Mouse (Mus musculus) forebrain, embryonic 13.5 days (tissue): ENCODE measurements around the gene Hist3h2ba. TPM values are rescaled to one million over a fixed set of nuclear protein-coding genes. Genes with fewer than 3 reads are reported as not detected.
A peak's percentile ranks its signal among the peaks of the same experiment; 100 is the strongest.
"Not testable (repeated sequence)": the region's sequence is repeated elsewhere in the genome, so short reads cannot be mapped to it uniquely, and the experiment has no call there.

Experiments used
- ATAC-seq: fragments of 200-750 bp; cut with Nextera tagmentation; 2 replicates; pipeline ENCODE4 v1.8.0; 2017
- H3K27ac ChIP-seq: fragments of 300-500 bp; sonication (generic); 2 replicates; pipeline ENCODE4 v1.5.1; 2015; ENCODE audit warnings: inconsistent platforms, mild to moderate bottlenecking, moderate library complexity
- H3K27me3 ChIP-seq: fragments of 300-500 bp; sonication (generic); 2 replicates; pipeline ENCODE4 v1.6.1; 2015; ENCODE audit warnings: mild to moderate bottlenecking, inconsistent platforms
- H3K36me3 ChIP-seq: fragments of 300-500 bp; sonication (generic); 2 replicates; pipeline ENCODE4 v1.6.1; 2015; ENCODE audit warnings: mild to moderate bottlenecking, inconsistent platforms; ENCODE audit not compliant: poor library complexity, severe bottlenecking
- H3K4me1 ChIP-seq: fragments of 300-500 bp; sonication (generic); 2 replicates; pipeline ENCODE4 v1.6.1; 2015; ENCODE audit warnings: inconsistent platforms
- H3K4me2 ChIP-seq: fragments of 300-500 bp; sonication (generic); 2 replicates; pipeline ENCODE4 v1.6.1; 2015; ENCODE audit warnings: inconsistent platforms, mild to moderate bottlenecking, moderate library complexity
- H3K4me3 ChIP-seq: fragments of 300-500 bp; sonication (generic); 2 replicates; pipeline ENCODE4 v1.5.1; 2015; ENCODE audit warnings: mild to moderate bottlenecking, inconsistent platforms
- H3K9ac ChIP-seq: fragments of 300-500 bp; sonication (generic); 2 replicates; pipeline ENCODE4 v1.6.1; 2015; ENCODE audit warnings: mild to moderate bottlenecking, inconsistent platforms
- H3K9me3 ChIP-seq: fragments of 300-500 bp; sonication (generic); replicated peaks from 2 replicates; pipeline ENCODE4 v1.6.1; 2016; ENCODE audit warnings: inconsistent platforms
- WGBS: fragments of 180-500 bp; shearing (Covaris S2); methylation state at CpG from one replicate; pipeline ENCODE4 v1.1.7; 2015; 5-methylcytosine and 5-hydroxymethylcytosine counted together
- polyA plus RNA-seq: library from polyadenylated mRNA; unstranded; fragments of >200 nt; fragmentation: Nextera tagmentation; extraction: Ambion mirVana; gene quantifications from 2 replicates; pipeline ENCODE4 v1.2.1, GENCODE M21; 2015

Gene Hist3h2ba
- polyA plus RNA-seq, 1 experiment from 2014 or later, result 321 TPM

DNA sequence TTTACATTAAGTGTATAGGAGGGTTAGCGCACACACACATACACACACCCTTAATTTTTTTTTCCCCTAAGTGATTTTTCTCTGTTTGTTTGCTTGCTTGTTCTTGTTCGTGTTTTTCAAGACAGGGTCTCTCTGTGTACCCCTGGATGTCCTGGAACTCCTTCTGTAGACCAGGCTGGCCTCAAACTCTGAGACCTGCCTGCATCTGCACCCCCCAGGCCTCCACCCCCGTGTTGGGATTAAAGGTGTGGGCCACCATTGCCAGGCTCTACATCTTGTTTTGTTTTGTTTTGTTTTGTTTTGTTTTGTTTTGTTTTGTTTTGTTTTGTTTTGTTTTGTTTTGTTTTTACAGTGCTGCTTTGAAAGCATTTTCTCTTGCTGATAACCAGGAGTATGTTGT is 1.4 kb upstream of the Hist3h2ba start:
- peak overlapping the region; percentile 70 for H3K4me2 ChIP-seq
- H3K36me3 ChIP-seq, result no peaks in the 10 kb centered on the region
- 83% methylated on average over 3 of the region's 3 CpGs for WGBS
- H3K4me3 ChIP-seq, result peak overlapping the region; percentile 70; the same call in 1 of the 2 replicates
- peak overlapping the region; percentile 73 for H3K9ac ChIP-seq
- H3K27me3 ChIP-seq, result no peaks in the 10 kb centered on the region
- H3K27ac ChIP-seq, result peak overlapping the region; percentile 100
- H3K9me3 ChIP-seq, result no peaks in the 10 kb centered on the region
- peaks cover 31% of the 10 kb centered on the region for H3K4me1 ChIP-seq
- no peak for ATAC-seq

DNA sequence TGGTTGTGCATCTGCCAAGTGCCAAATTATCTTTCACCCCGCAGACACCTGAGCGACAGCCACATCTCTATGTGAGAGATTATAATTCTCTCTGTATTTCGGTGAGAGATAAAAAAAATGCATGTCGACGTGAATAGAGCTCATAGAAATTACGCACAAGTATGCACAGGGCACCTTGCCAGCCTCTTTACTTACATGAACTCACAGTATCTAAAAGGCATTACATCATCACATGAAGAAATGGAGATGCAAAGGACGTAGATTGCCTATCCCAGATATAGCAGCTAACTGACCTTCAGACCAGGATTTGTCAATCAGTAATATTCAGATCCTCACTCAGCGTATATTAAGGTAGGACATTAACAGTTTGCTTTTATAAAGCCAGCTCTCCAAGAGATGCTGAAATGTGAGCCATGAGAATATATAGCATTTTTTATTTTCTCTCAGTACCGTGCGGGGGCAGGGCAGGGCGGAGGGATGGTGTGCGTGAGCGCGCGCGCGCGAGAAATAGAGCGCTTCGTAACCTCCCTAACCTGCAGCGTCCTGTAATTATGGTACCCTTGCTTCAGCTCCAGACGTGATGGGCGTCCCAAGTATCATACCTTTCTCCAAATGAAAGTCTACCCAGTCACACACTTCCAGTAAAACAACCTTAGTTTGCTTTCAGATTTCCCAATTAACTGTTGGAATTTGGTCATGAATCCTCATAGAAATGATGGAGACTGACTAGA is 757 bp upstream of the Hist3h2ba start:
- Histone ChIP-seq H3K9me3 (no peaks in the 10 kb centered on the region), H3K36me3 (no peaks in the 10 kb centered on the region), H3K4me3 (peak overlapping the region; percentile 70), H3K4me2 (peak overlapping the region; percentile 70), H3K27ac (peak overlapping the region; percentile 100), H3K27me3 (no peaks in the 10 kb centered on the region), H3K4me1 (peaks cover 34% of the 10 kb centered on the region), H3K9ac (peak overlapping the region; percentile 73)
- whole genome bisulfite sequencing, result 9% methylated on average over 23 of the region's 23 CpGs
- ATAC-seq, result peak; percentile 67

DNA sequence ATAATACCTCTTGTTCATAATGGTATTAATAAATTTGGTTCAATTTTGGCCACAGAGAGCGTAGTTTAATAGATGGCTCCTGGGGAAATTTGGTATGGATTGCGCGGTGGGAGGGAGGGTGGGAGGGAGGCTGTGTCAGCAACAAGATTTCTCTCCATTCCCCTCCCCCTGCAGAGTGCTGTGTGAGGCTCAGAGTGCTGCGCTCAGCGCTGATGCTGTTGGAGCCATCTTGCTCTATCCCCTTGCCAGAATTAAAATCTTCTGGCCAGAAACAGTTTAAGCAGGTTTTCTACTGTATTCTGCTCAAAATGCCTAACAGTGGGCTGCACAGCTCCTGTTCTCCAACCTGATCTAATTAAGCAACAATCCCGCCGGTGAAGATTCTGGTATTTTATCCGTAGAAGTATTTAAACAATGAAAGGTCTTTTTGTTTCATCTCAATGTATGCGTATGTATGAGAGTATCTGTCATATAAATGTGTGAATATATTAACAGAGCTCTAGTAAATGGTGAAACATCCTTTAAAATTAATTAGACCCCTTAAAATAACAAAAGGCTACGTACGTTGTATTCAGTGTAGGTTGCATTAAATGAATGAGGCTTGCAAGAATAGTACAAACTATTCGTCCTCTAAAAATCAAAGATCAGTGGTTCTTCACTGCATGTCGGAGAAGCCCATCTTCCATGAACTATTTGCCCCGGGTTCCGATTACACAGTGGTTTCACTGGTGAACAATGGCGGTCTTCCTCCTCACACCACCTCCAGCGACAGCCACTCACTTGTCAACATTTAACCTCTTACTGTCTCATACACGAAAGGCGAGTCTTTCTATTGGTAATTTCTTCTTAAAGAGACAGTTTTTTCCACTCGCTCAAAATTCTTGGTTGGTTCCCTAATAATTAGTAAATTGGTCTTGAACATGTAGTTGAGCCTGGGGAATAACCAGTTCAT is 1.0 kb downstream of the Hist3h2ba start:
- H3K9me3 ChIP-seq, result no peaks in the 10 kb centered on the region
- WGBS, result 1% methylated on average over 20 of the region's 20 CpGs
- H3K36me3 ChIP-seq, result no peaks in the 10 kb centered on the region

DNA sequence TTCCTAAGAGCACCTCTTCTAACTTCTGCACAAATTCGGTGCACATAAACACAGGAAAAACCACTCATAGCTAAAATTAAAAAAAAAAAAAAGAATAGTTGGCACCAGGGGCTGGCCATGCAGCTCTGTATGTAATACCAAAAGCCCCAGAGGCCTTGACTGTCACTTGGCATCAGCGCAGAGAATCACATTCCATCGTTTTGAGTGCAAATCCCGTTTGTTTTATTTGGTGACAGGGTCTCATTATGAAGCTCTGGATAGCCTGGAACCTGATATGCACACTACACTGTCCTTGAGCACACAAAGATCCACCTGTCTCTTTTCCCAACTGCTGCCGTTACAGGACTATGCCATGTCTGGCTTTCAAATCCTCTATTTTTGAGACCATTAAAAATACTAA is 2.5 kb downstream of the Hist3h2ba start:
- Histone ChIP-seq H3K4me3 (no peak overlapping the region), H3K4me1 (peaks cover 40% of the 10 kb centered on the region), H3K36me3 (no peaks in the 10 kb centered on the region), H3K4me2 (peak overlapping the region; percentile 70), H3K27ac (peak overlapping the region; percentile 100), H3K9ac (peak overlapping the region; percentile 96), H3K27me3 (no peaks in the 10 kb centered on the region), H3K9me3 (no peaks in the 10 kb centered on the region)
- 55% methylated on average over 5 of the region's 5 CpGs for WGBS
- ATAC-seq, result no peak

More for the DNA sequence above, 1.0 kb downstream of the Hist3h2ba start:
- Histone ChIP-seq H3K4me3 (peak overlapping the region; percentile 70), H3K27me3 (no peaks in the 10 kb centered on the region), H3K27ac (peak overlapping the region; percentile 100), H3K4me2 (peak overlapping the region; percentile 70), H3K9ac (peak overlapping the region; percentile 96), H3K4me1 (peaks cover 37% of the 10 kb centered on the region)
- ATAC-seq, result peak; percentile 68

DNA sequence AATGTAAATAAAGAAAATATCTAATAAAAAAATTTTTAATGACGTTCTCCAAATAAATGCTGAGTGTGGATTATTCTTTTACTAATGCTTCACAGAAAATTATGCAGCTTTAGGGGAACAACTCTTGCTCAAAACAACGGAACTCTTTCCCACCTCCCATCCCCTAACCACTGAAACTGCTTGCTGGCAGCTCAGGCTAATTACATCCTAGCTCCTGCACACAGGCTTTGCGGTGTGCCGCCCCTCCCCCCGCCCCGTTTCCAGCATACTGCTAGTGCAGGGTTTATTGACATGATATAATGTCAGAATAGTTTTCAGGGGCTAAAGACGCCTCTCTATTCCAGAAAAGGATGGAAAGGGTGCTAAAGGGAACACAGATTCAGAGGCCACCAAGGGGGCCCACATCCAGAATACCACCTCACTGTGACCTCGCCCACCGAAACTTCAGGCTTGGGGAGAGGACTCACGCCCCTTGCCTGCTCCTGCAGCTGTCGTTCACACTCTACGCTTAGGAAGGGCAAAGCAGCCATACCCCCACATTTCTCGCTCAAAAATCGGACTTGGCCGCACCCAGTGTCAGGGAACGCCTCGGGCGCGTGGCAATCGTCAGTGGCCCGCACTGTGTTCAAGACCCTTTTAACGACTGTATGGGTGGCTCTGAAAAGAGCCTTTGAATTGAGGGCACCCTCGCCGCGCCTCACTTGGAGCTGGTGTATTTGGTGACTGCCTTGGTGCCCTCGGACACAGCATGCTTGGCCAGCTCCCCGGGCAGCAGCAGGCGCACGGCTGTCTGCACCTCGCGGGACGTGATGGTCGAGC is 4.8 kb downstream of the Hist3h2ba start:
- Histone ChIP-seq H3K27me3 (no peaks in the 10 kb centered on the region), H3K27ac (peak overlapping the region; percentile 100), H3K36me3 (peaks cover 12% of the 10 kb centered on the region), H3K4me3 (peak overlapping the region; percentile 95), H3K9me3 (no peaks in the 10 kb centered on the region), H3K4me1 (peaks cover 55% of the 10 kb centered on the region), H3K9ac (peak overlapping the region; percentile 97), H3K4me2 (peak overlapping the region; percentile 91)
- under 1% methylated on average over 33 of the region's 33 CpGs for WGBS
- ATAC-seq, result peak; percentile 20

DNA sequence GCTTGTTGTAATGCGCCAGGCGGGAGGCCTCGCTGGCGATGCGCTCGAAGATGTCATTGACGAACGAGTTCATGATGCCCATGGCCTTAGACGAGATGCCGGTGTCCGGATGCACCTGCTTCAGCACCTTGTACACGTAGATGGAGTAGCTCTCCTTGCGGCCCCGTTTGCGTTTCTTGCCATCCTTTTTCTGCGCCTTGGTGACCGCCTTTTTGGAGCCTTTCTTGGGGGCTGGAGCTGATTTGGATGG is 5.4 kb downstream of the Hist3h2ba start:
- WGBS, result 0% methylated on average over 17 of the region's 17 CpGs
- peaks cover 60% of the 10 kb centered on the region for H3K4me1 ChIP-seq
- H3K27ac ChIP-seq, result peak overlapping the region; percentile 100
- peak overlapping the region; percentile 95 for H3K4me3 ChIP-seq
- not testable (repeated sequence) for H3K27me3 ChIP-seq, H3K9me3 ChIP-seq
- H3K9ac ChIP-seq, result peak overlapping the region; percentile 97
- H3K36me3 ChIP-seq, result peaks cover 12% of the 10 kb centered on the region
- ATAC-seq, result peak; percentile 11; the same call in 1 of the 2 replicates
- peak overlapping the region; percentile 91 for H3K4me2 ChIP-seq

DNA sequence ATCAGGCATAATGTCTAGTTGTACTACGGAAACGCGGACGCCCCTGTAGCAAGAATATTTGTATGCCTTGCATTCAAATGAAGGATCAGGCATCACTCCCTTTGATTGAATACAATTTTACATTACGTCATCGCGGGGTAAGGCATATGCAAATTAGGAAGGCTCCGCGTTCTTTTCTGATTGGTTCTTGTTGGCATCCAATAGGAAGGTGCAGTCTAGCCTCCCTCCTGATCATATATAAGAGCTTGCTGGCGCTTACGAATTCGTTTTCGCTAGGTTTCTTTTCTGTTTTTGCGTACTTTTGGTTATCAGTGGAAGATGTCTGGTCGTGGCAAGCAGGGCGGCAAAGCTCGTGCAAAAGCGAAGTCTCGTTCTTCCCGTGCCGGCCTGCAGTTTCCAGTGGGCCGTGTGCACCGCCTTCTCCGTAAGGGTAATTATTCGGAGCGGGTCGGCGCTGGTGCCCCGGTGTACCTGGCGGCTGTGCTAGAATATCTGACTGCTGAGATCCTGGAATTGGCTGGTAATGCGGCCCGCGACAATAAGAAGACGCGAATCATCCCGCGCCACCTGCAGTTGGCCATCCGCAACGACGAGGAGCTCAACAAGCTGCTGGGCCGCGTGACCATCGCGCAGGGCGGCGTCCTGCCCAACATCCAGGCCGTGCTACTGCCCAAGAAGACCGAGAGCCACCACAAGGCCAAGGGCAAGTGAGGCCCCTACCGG is 5.9 kb downstream of the Hist3h2ba start, which contains the start of the genes Hist3h2a and Trim17:
TSS of gene Hist3h2a (plus strand) at position 266 of the 723 bp plus-strand sequence.
TSS of gene Trim17 (plus strand) at position 266 of the 723 bp plus-strand sequence.
- Histone ChIP-seq H3K9ac (peak within 1 kb of the TSS; percentile 100), H3K4me2 (peak within 1 kb of the TSS; percentile 91), H3K27ac (peak within 1 kb of the TSS; percentile 100), H3K9me3 (no peaks in the 10 kb centered on the region), H3K4me3 (peak within 1 kb of the TSS; percentile 95), H3K4me1 (peaks cover 64% of the 10 kb centered on the region), H3K27me3 (no peaks in the 10 kb centered on the region), H3K36me3 (peaks cover 12% of the 10 kb centered on the region)
- under 1% methylated on average over 49 of the region's 49 CpGs for WGBS
- ATAC-seq, result peak; percentile 90

DNA sequence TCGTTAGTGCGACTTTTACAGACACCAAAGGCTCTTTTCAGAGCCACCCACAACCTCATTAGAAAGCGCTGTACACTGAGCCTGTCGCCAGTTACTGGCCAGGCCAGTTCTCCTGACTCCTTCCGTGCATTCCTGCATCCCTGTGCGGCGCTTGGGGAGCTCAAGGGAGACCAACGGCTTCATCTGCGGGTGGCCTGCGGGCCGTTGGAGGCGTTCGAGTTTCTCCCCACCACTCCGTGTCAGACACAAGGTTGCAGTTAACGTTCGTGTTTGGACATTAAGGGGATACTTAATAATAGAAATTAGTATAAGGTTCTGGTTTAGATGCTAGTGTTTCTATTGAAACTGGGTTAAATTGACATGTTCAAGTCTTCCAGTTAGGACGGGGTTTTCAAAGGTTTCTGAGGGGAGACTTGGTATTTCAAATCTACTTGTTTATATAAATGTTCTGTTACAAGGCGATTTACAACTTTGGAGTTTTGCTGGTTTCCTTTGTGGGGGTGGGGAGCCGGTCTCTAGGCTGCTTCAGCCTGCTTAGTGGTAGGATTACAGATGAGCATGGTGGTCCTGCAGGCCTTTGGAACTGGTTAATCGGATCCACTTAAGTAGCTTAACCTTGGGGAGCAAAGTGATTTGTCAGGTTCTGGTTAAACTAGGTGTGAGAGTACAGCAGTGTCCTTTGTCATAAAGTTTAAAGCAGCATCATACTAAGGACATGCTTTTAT is 6.6 kb downstream of the Hist3h2ba start:
- peaks cover 12% of the 10 kb centered on the region for H3K36me3 ChIP-seq
- no peak for ATAC-seq
- peak overlapping the region; percentile 100 for H3K9ac ChIP-seq
- H3K9me3 ChIP-seq, result no peaks in the 10 kb centered on the region
- peak overlapping the region; percentile 100 for H3K27ac ChIP-seq
- H3K4me2 ChIP-seq, result peak overlapping the region; percentile 91
- H3K4me3 ChIP-seq, result peak overlapping the region; percentile 95
- under 1% methylated on average over 20 of the region's 20 CpGs for WGBS
- peaks cover 66% of the 10 kb centered on the region for H3K4me1 ChIP-seq
- no peaks in the 10 kb centered on the region for H3K27me3 ChIP-seq

DNA sequence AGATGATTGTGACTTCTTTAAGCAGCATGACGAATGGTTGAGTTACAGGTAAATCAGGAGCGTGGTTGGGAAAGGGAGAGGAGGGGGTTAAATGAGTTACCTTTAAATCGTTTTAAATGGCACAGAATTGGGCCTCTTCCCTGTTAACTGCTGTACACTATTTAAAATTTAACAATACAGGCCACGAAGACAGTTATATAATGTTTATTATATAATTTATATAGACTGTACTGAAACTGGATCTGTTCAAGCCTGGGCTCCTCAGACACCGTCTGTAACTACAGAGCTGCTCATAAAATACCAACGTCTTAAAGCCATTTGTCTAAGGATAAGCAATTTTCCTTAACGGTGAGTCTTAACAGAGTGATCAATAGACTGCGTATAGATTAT is 7.1 kb downstream of the Hist3h2ba start:
- Histone ChIP-seq H3K27ac (peak overlapping the region; percentile 100), H3K36me3 (peaks cover 12% of the 10 kb centered on the region), H3K27me3 (no peaks in the 10 kb centered on the region), H3K4me3 (peak overlapping the region; percentile 95), H3K9me3 (no peaks in the 10 kb centered on the region), H3K9ac (peak overlapping the region; percentile 100), H3K4me1 (peaks cover 62% of the 10 kb centered on the region), H3K4me2 (peak overlapping the region; percentile 91)
- no peak for ATAC-seq
- 14% methylated on average over 8 of the region's 8 CpGs for WGBS

DNA sequence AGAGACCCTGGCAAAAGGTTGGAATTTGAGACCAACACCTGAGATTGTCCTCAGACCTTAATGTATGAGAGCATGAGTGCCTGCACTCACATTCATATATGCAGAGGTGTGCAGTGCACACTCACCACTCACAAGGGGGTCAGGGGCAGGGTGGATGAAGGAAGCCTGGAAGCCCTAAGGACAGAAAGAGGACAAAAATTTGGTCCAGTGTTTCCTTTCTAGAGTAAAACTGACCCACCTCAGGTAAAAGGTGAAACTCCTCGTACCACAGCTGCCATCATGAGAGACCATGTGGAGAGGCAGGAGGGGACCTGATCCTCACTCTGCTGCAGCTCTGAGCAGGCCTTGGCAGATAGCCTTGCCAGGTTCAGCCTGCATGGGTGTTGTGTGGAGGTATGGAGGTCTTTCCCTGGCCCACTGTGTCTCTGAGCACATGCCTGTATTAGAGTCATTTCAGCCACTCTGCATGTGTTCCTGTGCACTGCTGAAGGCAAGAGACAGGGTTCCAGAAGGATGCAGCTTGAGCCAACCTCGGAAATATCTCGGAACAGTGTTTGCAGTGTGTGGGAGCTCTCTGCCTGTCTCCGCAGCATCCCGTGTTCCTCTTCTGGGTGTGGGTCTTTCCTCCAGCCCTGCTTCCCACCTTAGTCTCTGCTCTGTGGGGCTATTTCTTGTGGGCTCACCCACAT is 8.7 kb downstream of the Hist3h2ba start:
- Histone ChIP-seq H3K9me3 (peaks cover 6% of the 10 kb centered on the region; the same call in 1 of the 2 replicates), H3K27ac (no peak overlapping the region), H3K9ac (peak overlapping the region; percentile 100), H3K27me3 (peaks cover 3% of the 10 kb centered on the region; the same call in 1 of the 2 replicates), H3K4me3 (peak overlapping the region; percentile 95), H3K36me3 (peaks cover 12% of the 10 kb centered on the region), H3K4me2 (peak overlapping the region; percentile 91), H3K4me1 (peaks cover 49% of the 10 kb centered on the region)
- no peak for ATAC-seq
- WGBS, result 81% methylated on average over 5 of the region's 5 CpGs
